Mouse (Mus musculus): ENCODE measurements around the gene Kcmf1. TPM values are rescaled to one million over a fixed set of nuclear protein-coding genes. Genes with fewer than 3 reads are reported as not detected.

The Kcmf1 gene
- polyA plus RNA-seq, 1 experiment from 2014 or later = 30.2 TPM

DNA sequence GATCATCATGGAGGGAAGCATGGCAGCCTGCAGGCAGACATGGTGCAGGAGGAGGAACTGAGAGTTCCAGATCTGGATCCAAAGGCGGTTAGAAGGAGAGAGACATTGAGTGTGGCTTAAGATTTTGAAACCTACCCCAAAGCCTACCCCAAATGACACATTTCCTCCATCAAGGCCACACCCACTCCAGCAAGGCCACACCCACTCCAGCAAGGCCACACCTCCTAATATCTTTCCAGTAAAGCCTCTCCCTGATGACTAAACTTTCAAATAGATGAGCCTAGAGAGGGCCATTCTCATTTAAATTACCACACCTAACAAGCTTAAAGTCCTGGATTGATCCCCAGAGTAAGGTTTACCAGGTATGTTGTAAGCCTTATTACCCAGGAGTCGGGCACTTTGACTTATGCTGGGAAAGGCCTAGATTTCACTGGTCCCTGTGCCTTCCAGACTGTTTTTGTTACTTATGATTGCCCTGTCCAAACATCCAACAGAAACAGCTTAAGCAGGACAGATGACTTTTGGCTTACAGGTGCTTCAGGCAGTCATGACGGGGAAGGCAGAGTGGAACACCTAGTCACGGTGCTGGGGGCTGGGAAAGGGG, 30.1 kb upstream of the Kcmf1 start:
- Histone ChIP-seq H3K27me3 (replicated peaks; ENCODE audit: control insufficient read depth, insufficient read depth, low read length) (no peaks in the 10 kb centered on the region), H3K4me2 (ENCODE audit: low read length) (no peak overlapping the region), H3K27ac (ENCODE audit: low read depth, low read length) (no peak overlapping the region), H3K4me3 (ENCODE audit: low read length) (no peak overlapping the region), H3K36me3 (ENCODE audit: control insufficient read depth, insufficient read depth, low read length) (no peaks in the 10 kb centered on the region), H3K9ac (ENCODE audit: low read depth, low read length) (no peak overlapping the region), H3K9me3 (ENCODE audit: control insufficient read depth, low read length) (no peaks in the 10 kb centered on the region), H3K4me1 (ENCODE audit: control insufficient read depth, insufficient read depth, low read depth, low read length) (no peaks in the 10 kb centered on the region)
- ATAC-seq = no peak
- WGBS = 89% methylated on average over 4 of the region's 4 CpGs

DNA sequence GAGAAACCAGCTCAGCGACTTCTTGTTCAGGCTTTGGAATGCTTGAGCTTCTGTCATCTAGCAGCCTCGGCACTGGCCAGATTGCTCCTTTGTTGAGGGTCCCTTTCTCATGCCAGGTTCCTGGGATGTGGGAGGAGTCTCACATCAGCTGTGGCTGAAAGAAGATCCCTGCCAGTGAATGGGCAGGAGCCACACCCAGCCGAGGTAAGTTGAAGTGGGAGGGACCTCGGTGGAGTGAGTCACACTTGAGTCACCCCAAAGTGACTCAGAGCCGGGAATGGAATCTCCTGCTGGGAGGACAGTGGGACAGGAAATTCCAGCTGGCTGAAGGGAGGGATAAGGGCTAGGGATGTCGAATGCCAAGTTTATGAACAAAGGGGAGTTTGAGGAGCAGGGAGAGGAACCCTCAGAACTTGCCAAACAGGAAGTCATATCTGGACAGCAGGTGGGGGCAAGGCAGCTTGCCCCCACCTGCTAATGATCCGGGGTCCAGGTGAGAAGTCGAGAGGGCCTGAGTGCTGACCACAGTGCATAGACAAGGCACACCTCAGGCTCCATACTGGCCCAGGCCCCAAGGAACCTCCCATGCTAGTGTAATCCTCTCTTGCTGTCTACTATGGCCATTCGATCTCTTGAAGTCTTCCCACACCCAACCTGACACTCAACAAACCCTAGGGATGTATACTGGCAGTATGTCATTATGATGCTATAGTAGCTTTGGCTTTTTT, 27.1 kb upstream of the Kcmf1 start:
- Histone ChIP-seq H3K9ac (ENCODE audit: low read depth, low read length) (no peak overlapping the region), H3K27me3 (replicated peaks; ENCODE audit: control insufficient read depth, insufficient read depth, low read length) (no peaks in the 10 kb centered on the region), H3K9me3 (ENCODE audit: control insufficient read depth, low read length) (no peaks in the 10 kb centered on the region), H3K4me1 (ENCODE audit: control insufficient read depth, insufficient read depth, low read depth, low read length) (no peaks in the 10 kb centered on the region), H3K36me3 (ENCODE audit: control insufficient read depth, insufficient read depth, low read length) (no peaks in the 10 kb centered on the region), H3K4me2 (ENCODE audit: low read length) (no peak overlapping the region), H3K27ac (ENCODE audit: low read depth, low read length) (no peak overlapping the region), H3K4me3 (ENCODE audit: low read length) (no peak overlapping the region)
- 17% methylated on average over 9 of the region's 9 CpGs for WGBS
- peak; percentile 24; the same call in 1 of the 2 replicates for ATAC-seq

DNA sequence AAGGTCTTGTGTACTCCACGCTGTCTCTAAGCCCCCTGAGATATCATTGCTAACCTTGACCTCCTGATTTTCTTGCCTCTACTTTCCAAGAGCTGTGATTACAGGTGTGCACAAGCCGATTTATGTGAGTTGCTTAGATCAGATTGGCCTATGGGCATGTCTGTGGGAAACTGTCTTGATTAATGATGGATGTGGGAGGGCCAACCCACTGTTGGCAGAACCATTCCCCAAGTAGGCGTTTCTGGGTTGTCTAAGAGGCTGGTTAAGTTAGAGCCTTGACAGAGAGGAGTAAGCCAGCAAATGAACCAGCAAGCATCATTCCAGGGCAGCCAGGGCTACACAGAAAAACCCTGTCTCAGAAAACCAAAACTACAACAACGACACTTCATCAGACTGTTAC, 26.3 kb upstream of the Kcmf1 start:
- 88% methylated on average over 4 of the region's 4 CpGs for WGBS
- Histone ChIP-seq H3K9me3 (ENCODE audit: control insufficient read depth, low read length) (no peaks in the 10 kb centered on the region), H3K4me2 (ENCODE audit: low read length) (no peak overlapping the region), H3K9ac (ENCODE audit: low read depth, low read length) (no peak overlapping the region), H3K36me3 (ENCODE audit: control insufficient read depth, insufficient read depth, low read length) (no peaks in the 10 kb centered on the region), H3K27ac (ENCODE audit: low read depth, low read length) (no peak overlapping the region), H3K4me3 (ENCODE audit: low read length) (no peak overlapping the region), H3K27me3 (replicated peaks; ENCODE audit: control insufficient read depth, insufficient read depth, low read length) (no peaks in the 10 kb centered on the region), H3K4me1 (ENCODE audit: control insufficient read depth, insufficient read depth, low read depth, low read length) (no peaks in the 10 kb centered on the region)
- no peak for ATAC-seq

DNA sequence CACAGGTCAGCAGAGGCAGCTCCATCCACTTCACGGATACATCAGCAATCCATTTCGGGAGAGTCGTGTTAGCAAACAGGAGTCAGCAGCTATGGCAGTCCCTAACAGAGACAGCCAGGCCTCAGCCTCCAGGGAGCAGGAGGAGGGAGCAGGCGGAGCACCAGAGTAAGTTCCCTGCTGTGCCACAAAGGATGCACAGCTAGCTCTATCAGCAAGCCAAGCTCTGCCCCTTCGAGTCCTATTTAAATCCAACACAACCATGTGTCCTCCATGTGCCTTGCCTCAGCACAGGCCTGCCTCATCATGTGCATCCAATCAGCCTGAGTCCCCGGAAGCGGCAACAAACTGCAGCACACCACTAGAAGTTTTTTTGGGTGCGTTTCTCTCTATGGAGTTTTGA, 23.6 kb upstream of the Kcmf1 start:
- Histone ChIP-seq H3K9me3 (ENCODE audit: control insufficient read depth, low read length) (no peaks in the 10 kb centered on the region), H3K27me3 (replicated peaks; ENCODE audit: control insufficient read depth, insufficient read depth, low read length) (no peaks in the 10 kb centered on the region), H3K4me1 (ENCODE audit: control insufficient read depth, insufficient read depth, low read depth, low read length) (no peaks in the 10 kb centered on the region), H3K36me3 (ENCODE audit: control insufficient read depth, insufficient read depth, low read length) (no peaks in the 10 kb centered on the region), H3K9ac (ENCODE audit: low read depth, low read length) (no peak overlapping the region), H3K4me2 (ENCODE audit: low read length) (no peak overlapping the region), H3K4me3 (ENCODE audit: low read length) (no peak overlapping the region), H3K27ac (ENCODE audit: low read depth, low read length) (no peak overlapping the region)
- 79% methylated on average over 8 of the region's 8 CpGs for WGBS
- ATAC-seq = no peak

DNA sequence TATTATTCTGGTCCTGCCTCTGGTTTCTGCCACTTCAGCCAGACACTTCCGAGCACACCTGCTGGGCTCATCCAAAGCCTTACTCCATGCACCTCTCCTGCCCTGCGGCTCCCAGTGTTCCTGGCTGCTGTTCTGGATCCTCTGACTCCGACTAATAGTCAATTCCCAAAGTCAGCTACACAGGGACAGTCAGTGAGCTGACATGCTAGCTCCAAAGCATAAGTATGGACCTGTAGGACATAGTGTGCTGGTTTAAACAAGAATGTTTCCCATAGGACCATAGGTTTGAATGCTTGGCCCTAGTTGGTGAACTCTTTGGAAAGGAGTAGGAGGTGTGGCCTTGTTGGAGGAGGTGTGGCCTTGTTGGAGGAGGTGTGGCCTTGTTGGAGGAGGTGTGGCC, 21.3 kb upstream of the Kcmf1 start:
- no peak for ATAC-seq
- no peak overlapping the region for H3K9ac ChIP-seq (ENCODE audit: low read depth, low read length)
- no peaks in the 10 kb centered on the region for H3K4me1 ChIP-seq (ENCODE audit: control insufficient read depth, insufficient read depth, low read depth, low read length)
- H3K27ac ChIP-seq (ENCODE audit: low read depth, low read length) = no peak overlapping the region
- no peak overlapping the region for H3K4me3 ChIP-seq (ENCODE audit: low read length)
- 93% methylated on average over 3 of the region's 3 CpGs for WGBS
- no peaks in the 10 kb centered on the region for H3K27me3 ChIP-seq (replicated peaks; ENCODE audit: control insufficient read depth, insufficient read depth, low read length)
- no peak overlapping the region for H3K4me2 ChIP-seq (ENCODE audit: low read length)
- H3K9me3 ChIP-seq (ENCODE audit: control insufficient read depth, low read length) = no peaks in the 10 kb centered on the region
- no peaks in the 10 kb centered on the region for H3K36me3 ChIP-seq (ENCODE audit: control insufficient read depth, insufficient read depth, low read length)

DNA sequence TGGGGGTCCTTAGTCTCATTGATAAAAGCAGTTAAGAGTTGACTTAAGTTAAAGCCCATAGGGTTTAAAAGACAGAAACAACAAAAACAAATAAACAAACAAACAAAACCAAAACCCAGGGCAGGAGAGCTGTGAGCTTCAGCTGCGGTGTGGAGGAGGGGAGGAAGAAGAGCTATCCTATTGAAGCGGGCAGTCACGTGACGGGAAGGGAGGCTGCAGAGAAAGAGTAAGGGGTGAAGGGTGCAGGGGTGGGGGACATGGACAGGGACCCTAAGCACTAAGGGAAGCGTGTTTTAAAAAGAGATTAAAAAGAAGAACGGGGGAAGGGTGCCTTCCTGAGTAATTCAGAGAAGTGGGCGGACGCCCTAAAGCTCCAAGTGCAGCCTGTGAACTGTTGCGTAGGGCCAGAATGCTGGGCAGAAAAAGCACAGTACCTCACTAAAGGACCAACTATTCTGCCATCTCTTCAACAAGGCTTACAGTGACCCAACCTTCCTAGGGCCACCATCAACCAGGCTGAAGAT, 18.8 kb upstream of the Kcmf1 start:
- H3K9ac ChIP-seq (ENCODE audit: low read depth, low read length) = no peak overlapping the region
- no peak overlapping the region for H3K4me2 ChIP-seq (ENCODE audit: low read length)
- WGBS = 68% methylated on average over 9 of the region's 9 CpGs
- H3K4me3 ChIP-seq (ENCODE audit: low read length) = no peak overlapping the region
- H3K27ac ChIP-seq (ENCODE audit: low read depth, low read length) = no peak overlapping the region
- no peaks in the 10 kb centered on the region for H3K27me3 ChIP-seq (replicated peaks; ENCODE audit: control insufficient read depth, insufficient read depth, low read length)
- no peaks in the 10 kb centered on the region for H3K36me3 ChIP-seq (ENCODE audit: control insufficient read depth, insufficient read depth, low read length)
- ATAC-seq = no peak
- no peaks in the 10 kb centered on the region for H3K9me3 ChIP-seq (ENCODE audit: control insufficient read depth, low read length)
- H3K4me1 ChIP-seq (ENCODE audit: control insufficient read depth, insufficient read depth, low read depth, low read length) = no peaks in the 10 kb centered on the region

DNA sequence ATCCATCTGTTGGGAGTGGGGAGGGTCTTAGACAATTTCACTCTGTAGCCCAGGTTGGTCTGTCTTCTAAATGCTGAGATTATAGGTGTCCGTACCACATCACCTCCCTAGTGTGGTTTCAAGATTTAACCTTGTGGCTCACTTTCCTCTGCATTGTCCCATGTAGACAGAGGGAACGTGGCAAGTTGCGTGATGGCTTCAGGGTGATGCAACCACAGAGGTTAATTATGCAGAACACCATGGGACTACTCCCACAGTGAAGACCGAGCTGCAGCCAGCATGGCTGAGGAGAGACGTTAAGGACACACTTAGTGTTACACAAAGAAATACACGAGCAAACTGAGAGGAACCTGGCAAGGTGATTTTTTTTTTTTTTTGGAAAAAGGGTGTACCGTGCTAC, 16.6 kb upstream of the Kcmf1 start:
- no peaks in the 10 kb centered on the region for H3K36me3 ChIP-seq (ENCODE audit: control insufficient read depth, insufficient read depth, low read length)
- no peaks in the 10 kb centered on the region for H3K27me3 ChIP-seq (replicated peaks; ENCODE audit: control insufficient read depth, insufficient read depth, low read length)
- 78% methylated on average over 7 of the region's 7 CpGs for WGBS

DNA sequence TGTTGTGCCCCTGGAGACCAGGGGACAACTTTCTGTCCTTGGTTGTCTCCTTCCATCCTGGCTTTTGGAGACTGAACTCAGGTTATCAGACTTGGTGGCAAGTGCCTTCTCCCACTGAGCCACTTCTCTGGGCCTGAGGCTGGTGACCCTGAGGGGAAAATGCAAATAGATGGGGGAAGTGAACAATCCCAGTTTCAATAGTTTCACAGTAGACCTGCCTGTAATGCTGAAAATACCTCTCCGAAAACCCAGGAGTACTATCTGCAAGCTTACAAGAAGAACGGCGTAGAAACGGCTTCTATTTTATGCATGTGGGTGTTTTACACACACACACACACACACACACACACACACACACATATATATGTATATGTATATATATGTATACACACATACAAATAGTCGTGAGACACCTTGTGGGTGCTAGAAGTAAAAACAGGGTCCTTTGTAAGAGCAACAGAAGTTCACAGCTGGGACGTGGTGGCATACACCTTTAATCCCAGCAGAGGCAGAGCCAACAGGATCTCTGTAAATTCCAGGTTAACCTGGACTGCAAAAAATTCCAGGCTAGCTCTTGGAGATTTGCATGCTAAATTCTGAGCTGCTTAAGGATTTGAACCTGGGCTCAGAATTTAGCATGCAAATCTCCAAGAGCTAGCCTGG, 14.4 kb upstream of the Kcmf1 start:
- ATAC-seq = no peak
- Histone ChIP-seq H3K9ac (ENCODE audit: low read depth, low read length) (no peak overlapping the region), H3K4me2 (ENCODE audit: low read length) (no peak overlapping the region), H3K36me3 (ENCODE audit: control insufficient read depth, insufficient read depth, low read length) (no peaks in the 10 kb centered on the region), H3K27ac (ENCODE audit: low read depth, low read length) (no peak overlapping the region), H3K27me3 (replicated peaks; ENCODE audit: control insufficient read depth, insufficient read depth, low read length) (no peaks in the 10 kb centered on the region), H3K4me3 (ENCODE audit: low read length) (no peak overlapping the region), H3K9me3 (ENCODE audit: control insufficient read depth, low read length) (no peaks in the 10 kb centered on the region), H3K4me1 (ENCODE audit: control insufficient read depth, insufficient read depth, low read depth, low read length) (no peaks in the 10 kb centered on the region)
- 85% methylated on average over 6 of the region's 6 CpGs for WGBS

More for the DNA sequence above, 16.6 kb upstream of the Kcmf1 start:
- H3K4me1 ChIP-seq (ENCODE audit: control insufficient read depth, insufficient read depth, low read depth, low read length) = no peaks in the 10 kb centered on the region
- no peak overlapping the region for H3K4me3 ChIP-seq (ENCODE audit: low read length)
- H3K9me3 ChIP-seq (ENCODE audit: control insufficient read depth, low read length) = no peaks in the 10 kb centered on the region
- H3K27ac ChIP-seq (ENCODE audit: low read depth, low read length) = no peak overlapping the region
- H3K9ac ChIP-seq (ENCODE audit: low read depth, low read length) = no peak overlapping the region
- ATAC-seq = no peak
- H3K4me2 ChIP-seq (ENCODE audit: low read length) = no peak overlapping the region

DNA sequence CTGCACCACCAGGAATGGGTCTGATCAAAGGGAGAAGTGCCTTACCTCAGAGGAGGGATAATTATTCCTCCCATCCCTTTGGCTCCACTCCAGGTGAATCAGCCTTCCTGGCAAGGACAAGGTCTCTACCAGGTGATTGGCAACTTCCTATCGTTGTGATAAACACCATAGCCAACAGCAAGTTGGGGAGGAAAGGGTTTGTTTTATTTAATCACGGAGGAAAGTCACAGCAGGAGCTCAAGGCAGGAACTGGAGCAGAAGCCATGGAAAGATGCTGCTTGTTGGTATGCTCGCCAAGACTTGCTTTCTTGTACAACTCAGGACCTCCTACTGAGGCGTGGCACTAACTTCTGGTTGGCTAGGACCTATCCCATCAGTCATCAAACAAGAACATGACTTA, 11.5 kb upstream of the Kcmf1 start:
- WGBS = 71% methylated on average over 4 of the region's 4 CpGs
- Histone ChIP-seq H3K9me3 (ENCODE audit: control insufficient read depth, low read length) (no peaks in the 10 kb centered on the region), H3K27ac (ENCODE audit: low read depth, low read length) (no peak overlapping the region), H3K4me2 (ENCODE audit: low read length) (no peak overlapping the region), H3K27me3 (replicated peaks; ENCODE audit: control insufficient read depth, insufficient read depth, low read length) (no peaks in the 10 kb centered on the region), H3K4me3 (ENCODE audit: low read length) (no peak overlapping the region), H3K9ac (ENCODE audit: low read depth, low read length) (no peak overlapping the region), H3K4me1 (ENCODE audit: control insufficient read depth, insufficient read depth, low read depth, low read length) (no peaks in the 10 kb centered on the region), H3K36me3 (ENCODE audit: control insufficient read depth, insufficient read depth, low read length) (no peaks in the 10 kb centered on the region)
- ATAC-seq = no peak

Measured in hindbrain, embryonic 16.5 days (tissue).